Mouse (Mus musculus) lung, postnatal 14 days (tissue): ENCODE measurements around the gene Itsn1.

Experiments
- DNase-seq: peaks from one replicate; pipeline ENCODE4 v3.0.0; 2021

Itsn1 gene

GRCm38 (mm10) chr16:91820299-91820698 is 91.2 kb downstream of the Itsn1 start:
- no peak for DNase-seq

- DNase-seq = no peak
These were observed 93.2 kb downstream of the Itsn1 start for GRCm38 (mm10) chr16:91822325-91822724.

GRCm38 (mm10) chr16:91822759-91823158 is 93.7 kb downstream of the Itsn1 start:
- DNase-seq = no peak

GRCm38 (mm10) chr16:91825774-91826325 is 96.8 kb downstream of the Itsn1 start:
- peak; percentile 35 for DNase-seq

GRCm38 (mm10) chr16:91826893-91827292 is 97.8 kb downstream of the Itsn1 start:
- no peak for DNase-seq

GRCm38 (mm10) chr16:91827456-91827855 is 98.4 kb downstream of the Itsn1 start:
- no peak for DNase-seq

GRCm38 (mm10) chr16:91828160-91828559 is 99.1 kb downstream of the Itsn1 start:
- no peak for DNase-seq

- no peak for DNase-seq
These were observed 99.5 kb downstream of the Itsn1 start for GRCm38 (mm10) chr16:91828603-91829002.

- DNase-seq = no peak
These were observed 100.0 kb downstream of the Itsn1 start for GRCm38 (mm10) chr16:91829121-91829520.

GRCm38 (mm10) chr16:91830260-91830659 is 101.2 kb downstream of the Itsn1 start:
- no peak for DNase-seq

GRCm38 (mm10) chr16:91833121-91833520 is 104.0 kb downstream of the Itsn1 start:
- DNase-seq = no peak

- DNase-seq = no peak
These were observed 104.5 kb downstream of the Itsn1 start for GRCm38 (mm10) chr16:91833558-91833957.

- no peak for DNase-seq
These were observed 104.9 kb downstream of the Itsn1 start for GRCm38 (mm10) chr16:91833981-91834380.

- no peak for DNase-seq
These were observed 106.7 kb downstream of the Itsn1 start for GRCm38 (mm10) chr16:91835790-91836189.

- DNase-seq = no peak
These were observed 107.8 kb downstream of the Itsn1 start for GRCm38 (mm10) chr16:91836592-91837557.

GRCm38 (mm10) chr16:91837558-91838041 is 108.5 kb downstream of the Itsn1 start:
- no peak for DNase-seq

- DNase-seq = no peak
These were observed 109.7 kb downstream of the Itsn1 start for GRCm38 (mm10) chr16:91838771-91839170.

GRCm38 (mm10) chr16:91839462-91839861 is 110.4 kb downstream of the Itsn1 start:
- DNase-seq = no peak

GRCm38 (mm10) chr16:91841026-91841630 is 112.0 kb downstream of the Itsn1 start:
- peak; percentile 41 for DNase-seq

GRCm38 (mm10) chr16:91846089-91846741 is 117.1 kb downstream of the Itsn1 start:
- peak; percentile 50 for DNase-seq

- no peak for DNase-seq
These were observed 118.6 kb downstream of the Itsn1 start for GRCm38 (mm10) chr16:91847525-91848225.

- DNase-seq = no peak
These were observed 119.4 kb downstream of the Itsn1 start for GRCm38 (mm10) chr16:91848505-91848904.
